Mouse (Mus musculus): ENCODE data around the gene Ocln.

- TF ChIP-seq MAX (IDR thresholded peaks at IDR 0.05) (no peak), CTCF (IDR thresholded peaks at IDR 0.05; ENCODE audit: control insufficient read depth, insufficient read depth, insufficient read length) (no peak), MYOD1 (IDR thresholded peaks at IDR 0.05; ENCODE audit: control insufficient read depth, insufficient read length, low read depth) (no peak), MYOG (IDR thresholded peaks at IDR 0.05; ENCODE audit: control insufficient read depth, extremely low read depth, insufficient read length) (no peak), USF1 (IDR thresholded peaks at IDR 0.05; ENCODE audit: low read depth) (no peak), CEBPB (IDR thresholded peaks at IDR 0.05; ENCODE audit: low read depth) (no peak)
Observed at GRCm38 (mm10) chr13:100524896-100525295, 27.6 kb downstream of the Ocln start.

All from C2C12 (cell line).